Mouse (Mus musculus) stomach, postnatal 0 days (tissue): ENCODE results near the gene Fyb2.

Experiments
- CTCF ChIP-seq: IDR thresholded peaks from 2 replicates; pipeline ENCODE4 v1.5.1; 2016; ENCODE audit warnings: antibody characterized with exemption, low read depth, mild to moderate bottlenecking, moderate library complexity
- EP300 ChIP-seq: optimal IDR thresholded peaks from 2 replicates; pipeline ENCODE3; 2016; ENCODE audit warnings: antibody characterized with exemption

GRCm38 (mm10) chr4:104961431-104961830 lies 48.2 kb downstream of the Fyb2 start:
- TF ChIP-seq CTCF (no peak), EP300 (no peak)
